Mouse (Mus musculus) heart, adult 8-10 months (tissue): Measurements from ENCODE around the gene Spryd3. TPM values are rescaled to one million over a fixed set of nuclear protein-coding genes. Genes with fewer than 3 reads are reported as not detected.

Source experiments
- DNase-seq: peaks from one replicate; pipeline ENCODE4 v3.0.0; 2022; ENCODE audit warnings: low spot score
- total RNA-seq, 4 experiments: library from RNA; stranded (reverse); gene quantifications; 2 replicates each; pipeline ENCODE4 v1.2.4; 2022

The Spryd3 gene
- total RNA-seq, 4 experiments from 2014 or later = 13.2 to 16.8 (median 15.6) TPM

DNA sequence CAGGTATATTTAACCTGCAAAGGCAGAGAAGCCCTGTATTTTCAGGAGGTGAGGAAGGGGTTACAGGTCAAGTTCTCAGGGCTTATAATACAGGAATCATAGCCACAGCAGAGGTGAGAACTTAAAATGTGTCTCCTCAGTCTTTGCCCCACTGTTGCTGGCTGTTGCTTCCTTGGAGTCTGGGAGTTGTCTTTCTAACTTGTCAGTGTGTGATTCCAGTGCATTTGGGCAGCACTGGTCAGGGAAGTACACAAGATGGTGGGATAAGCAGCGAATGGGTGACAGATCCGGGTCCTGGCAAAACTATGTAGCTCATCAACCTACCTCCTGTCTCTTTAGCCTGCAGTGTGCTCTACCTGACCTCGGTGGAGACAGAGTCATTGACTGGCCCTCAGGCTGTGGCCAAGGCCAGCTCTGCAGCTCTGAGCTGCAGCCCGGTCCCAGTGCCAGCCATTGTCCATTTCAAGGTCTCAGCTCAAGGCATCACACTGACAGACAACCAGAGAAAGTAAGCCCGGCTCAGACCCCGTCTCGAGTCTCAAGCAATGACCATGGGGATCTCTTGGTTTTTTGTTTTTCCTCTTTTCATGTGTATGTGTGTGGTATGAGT lies 21.3 kb downstream of the Spryd3 start:
- no peak for DNase-seq

DNA sequence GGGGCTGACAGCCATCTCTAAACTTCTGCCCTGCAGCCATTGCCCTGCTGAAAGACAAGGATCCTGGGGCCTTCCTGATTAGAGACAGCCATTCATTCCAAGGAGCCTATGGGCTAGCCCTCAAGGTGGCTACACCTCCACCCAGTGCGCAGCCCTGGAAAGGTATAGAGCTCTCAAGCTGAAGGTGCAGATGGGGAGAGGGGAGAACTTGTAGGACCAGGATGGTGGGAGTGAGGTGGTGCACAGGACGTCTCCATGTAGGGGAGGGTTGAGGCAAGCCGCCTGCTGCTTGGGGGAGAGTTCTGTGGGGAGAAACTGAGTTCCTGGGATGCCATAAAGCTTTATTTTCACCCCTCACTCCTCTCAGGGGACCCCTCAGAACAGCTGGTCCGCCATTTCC lies 22.4 kb downstream of the Spryd3 start:
- DNase-seq = no peak

DNA sequence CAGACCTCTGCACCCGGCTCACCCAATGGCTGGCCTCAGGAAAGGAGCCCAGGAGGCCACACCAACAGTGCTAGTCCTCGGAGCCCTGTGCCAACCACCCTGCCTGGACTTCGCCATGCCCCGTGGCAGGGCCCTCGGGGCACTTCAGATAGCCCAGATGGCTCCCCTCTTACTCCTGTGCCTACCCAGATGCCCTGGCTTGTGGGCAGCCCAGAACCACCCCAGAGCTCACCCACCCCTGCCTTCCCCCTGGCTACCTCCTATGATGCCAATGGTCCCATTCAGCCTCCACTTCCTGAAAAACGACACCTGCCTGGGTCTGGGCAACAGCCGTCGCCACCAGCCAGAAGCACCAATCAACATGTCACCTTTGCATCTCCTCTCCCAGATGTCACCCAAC lies 23.2 kb downstream of the Spryd3 start:
- DNase-seq = no peak

GRCm38 (mm10) chr15:102112181-102112580 lies 23.9 kb downstream of the Spryd3 start:
- DNase-seq = no peak

GRCm38 (mm10) chr15:102111495-102111829 lies 24.6 kb downstream of the Spryd3 start:
- no peak for DNase-seq

DNA sequence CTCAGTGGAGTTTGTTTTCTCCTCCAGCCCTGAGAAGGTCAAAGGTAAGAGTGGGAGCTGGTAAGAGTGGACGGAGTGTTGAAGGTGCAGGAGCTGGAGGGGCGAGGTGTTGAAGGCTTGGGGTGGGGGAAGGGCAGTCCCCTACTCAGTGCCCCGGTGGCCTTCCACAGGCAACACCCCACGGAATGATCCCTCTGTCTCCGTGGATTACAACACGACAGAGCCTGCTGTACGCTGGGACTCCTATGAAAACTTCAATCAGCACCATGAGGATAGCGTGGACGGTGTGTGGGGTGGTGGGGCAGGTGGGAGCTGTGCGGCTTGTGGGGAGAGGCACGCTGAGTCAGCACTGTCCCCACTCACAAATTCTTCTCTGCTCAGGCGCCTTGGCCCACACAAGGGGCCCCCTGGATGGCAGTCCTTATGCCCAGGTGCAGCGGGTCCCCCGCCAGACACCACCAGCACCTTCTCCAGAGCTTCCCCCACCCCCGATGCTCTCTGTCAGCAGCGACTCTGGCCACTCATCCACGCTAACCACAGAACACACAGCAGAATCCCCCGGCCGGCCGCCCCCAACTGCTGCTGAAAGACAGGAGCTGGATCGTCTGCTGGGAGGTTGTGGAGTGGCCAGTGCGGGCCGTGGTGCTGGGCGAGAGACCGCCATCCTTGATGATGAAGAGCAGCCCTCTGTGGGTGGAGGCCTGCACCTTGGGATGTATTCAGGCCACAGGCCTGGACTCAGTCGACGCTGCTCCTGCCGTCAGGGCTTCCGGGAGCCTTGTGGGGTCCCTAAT lies 25.1 kb downstream of the Spryd3 start:
- DNase-seq = no peak

DNA sequence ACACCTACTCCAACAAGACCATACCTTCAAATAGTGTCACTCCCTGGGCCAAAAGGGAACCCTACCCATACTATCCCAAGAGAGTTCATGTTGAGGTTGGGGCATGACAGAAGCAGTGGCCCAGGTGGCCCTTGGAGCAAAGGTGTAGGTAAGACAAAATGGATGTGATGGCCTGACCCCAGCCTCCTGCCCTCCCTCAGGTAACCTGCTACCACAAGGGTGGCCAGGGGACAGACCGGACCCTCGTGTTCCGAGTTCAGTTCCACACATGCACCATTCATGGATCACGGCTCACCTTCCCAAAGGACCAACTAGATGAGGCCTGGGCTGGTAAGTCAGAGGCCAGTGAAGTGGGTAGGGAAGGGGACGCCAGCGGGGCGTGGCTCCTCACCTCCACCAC lies 25.8 kb downstream of the Spryd3 start:
- no peak for DNase-seq

- peak; percentile 79 for DNase-seq
These were observed 27.1 kb downstream of the Spryd3 start for GRCm38 (mm10) chr15:102108651-102109525.

GRCm38 (mm10) chr15:102107689-102108573 lies 28.1 kb downstream of the Spryd3 start:
- no peak for DNase-seq

- no peak for DNase-seq
These were observed 29.1 kb downstream of the Spryd3 start for GRCm38 (mm10) chr15:102106754-102107456.

- no peak for DNase-seq
These were observed 30.0 kb downstream of the Spryd3 start for GRCm38 (mm10) chr15:102105764-102106730.

- peak; percentile 85 for DNase-seq
These were observed 30.7 kb downstream of the Spryd3 start for GRCm38 (mm10) chr15:102105360-102105759.

DNA sequence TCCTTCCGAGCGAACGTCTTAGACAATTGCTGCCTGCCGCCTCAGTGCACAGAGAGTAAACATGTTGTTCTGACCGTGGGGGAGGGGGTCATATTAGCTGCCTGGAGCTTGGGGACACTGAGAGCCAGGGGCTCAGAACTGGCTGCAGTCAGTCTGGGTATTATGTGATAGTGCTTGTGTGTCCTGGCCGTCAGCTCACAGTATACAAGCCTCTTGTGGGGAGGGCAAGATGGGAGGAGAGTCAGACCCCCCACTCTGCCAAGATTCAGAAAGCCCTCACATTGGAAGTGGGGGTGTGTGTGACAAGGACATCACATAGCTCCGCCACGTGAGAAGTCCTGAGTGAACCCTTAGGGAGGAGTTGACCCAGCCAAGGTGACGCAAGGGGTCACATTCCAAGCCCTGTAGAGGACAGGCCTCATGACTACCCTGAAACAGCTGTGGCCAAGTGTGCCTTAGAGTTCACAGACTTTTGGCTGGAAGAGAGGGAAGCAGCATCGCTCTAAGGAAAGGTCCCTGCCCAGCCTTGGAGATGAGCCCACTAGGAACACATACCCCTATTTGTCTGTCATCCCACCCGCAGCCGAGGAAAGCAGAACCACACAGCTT lies 32.0 kb downstream of the Spryd3 start:
- peak; percentile 93 for DNase-seq

DNA sequence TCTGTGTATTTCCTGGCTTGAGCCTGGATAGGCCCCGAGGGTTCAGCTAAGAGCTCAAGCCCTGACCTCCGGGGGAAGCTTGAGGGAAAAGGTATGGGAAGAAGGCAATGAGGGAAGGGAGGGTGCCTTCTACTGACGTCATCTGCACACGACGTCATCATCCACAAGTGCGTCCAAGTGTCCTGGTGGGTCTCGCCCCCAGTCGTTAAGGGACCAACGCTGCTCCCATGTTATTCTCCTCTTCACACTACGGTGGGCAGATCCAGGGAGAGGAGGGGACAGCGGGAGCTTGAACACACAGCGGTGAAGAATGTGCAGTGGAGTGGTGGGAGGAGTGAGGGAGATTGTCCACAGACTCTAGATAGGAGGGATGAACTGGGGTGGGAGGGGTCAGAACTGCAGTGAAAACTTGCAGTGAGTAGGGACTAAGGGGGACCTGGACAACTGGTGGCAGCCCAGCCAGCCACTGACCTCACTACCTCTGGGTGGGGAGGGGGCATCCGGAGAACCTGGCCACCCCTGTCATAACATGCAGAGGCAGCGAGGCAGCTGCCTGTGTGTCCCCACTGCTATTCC lies 32.6 kb downstream of the Spryd3 start:
- peak; percentile 78 for DNase-seq

DNA sequence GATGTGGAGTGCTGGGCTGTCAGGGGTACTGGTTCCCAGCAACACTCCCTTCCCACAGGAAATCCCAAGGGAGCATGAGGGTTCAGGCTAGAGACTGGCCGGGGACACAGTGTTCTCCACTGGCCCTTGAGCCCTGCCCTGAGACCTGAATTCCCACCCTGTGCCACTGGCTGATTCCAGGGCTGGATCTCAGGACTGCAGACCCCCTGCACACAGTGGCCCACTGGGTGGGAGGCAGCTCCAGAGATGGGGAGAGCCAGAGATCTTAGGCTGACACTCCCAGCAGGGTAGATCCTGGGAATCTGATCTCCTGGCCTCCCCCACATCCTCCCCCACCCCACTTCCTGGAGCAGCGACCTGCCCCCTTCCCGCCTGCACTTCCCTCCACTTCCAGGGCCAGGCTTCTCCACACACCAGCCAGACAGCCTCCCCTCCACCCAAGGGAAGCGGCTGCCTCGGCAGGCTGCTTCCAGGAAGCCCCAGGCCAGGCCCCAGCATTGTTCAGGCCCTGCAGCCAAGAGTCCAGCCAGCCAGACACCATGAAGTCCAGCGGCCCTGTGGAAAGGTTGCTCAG lies 33.4 kb downstream of the Spryd3 start:
- peak; percentile 89 for DNase-seq

- DNase-seq = peak; percentile 90
These were observed 34.1 kb downstream of the Spryd3 start for GRCm38 (mm10) chr15:102101672-102102541.

- no peak for DNase-seq
These were observed 34.9 kb downstream of the Spryd3 start for GRCm38 (mm10) chr15:102100996-102101671.
